Mouse (Mus musculus) hindbrain, embryonic 14.5 days (tissue): ENCODE measurements around the gene Foxl2. TPM values are rescaled to one million over a fixed set of nuclear protein-coding genes. Genes with fewer than 3 reads are reported as not detected.

Experiments
- ATAC-seq: fragments of 200-750 bp; cut with Nextera tagmentation; 2 replicates; pipeline ENCODE4 v1.8.0; 2017; ENCODE audit warnings: moderate number of reproducible peaks, mild to moderate bottlenecking, moderate TSS enrichment, moderate library complexity; ENCODE audit not compliant: low FRiP score
- DNase-seq: peaks from one replicate; pipeline ENCODE4 v3.0.0-alpha.2; 2015; ENCODE audit warnings: low spot score
- H3K27ac ChIP-seq: fragments of 300-500 bp; sonication (generic); 2 replicates; pipeline ENCODE4 v1.5.1; 2014; ENCODE audit warnings: mild to moderate bottlenecking, moderate library complexity
- H3K27me3 ChIP-seq: fragments of 300-500 bp; sonication (generic); 2 replicates; pipeline ENCODE4 v1.6.1; 2014; ENCODE audit warnings: mild to moderate bottlenecking, low read length, mixed read lengths; ENCODE audit not compliant: control insufficient read depth, insufficient read depth
- H3K36me3 ChIP-seq: fragments of 300-500 bp; sonication (generic); replicated peaks from 2 replicates; pipeline ENCODE4 v1.6.1; 2014; ENCODE audit not compliant: control insufficient read depth, insufficient read depth
- H3K4me1 ChIP-seq: fragments of 300-500 bp; sonication (generic); replicated peaks from 2 replicates; pipeline ENCODE4 v1.6.1; 2014; ENCODE audit warnings: antibody characterized with exemption, low read length, mixed read lengths; ENCODE audit not compliant: control insufficient read depth, insufficient read depth
- H3K4me2 ChIP-seq: fragments of 300-500 bp; sonication (generic); replicated peaks from 2 replicates; pipeline ENCODE4 v1.6.1; 2014; ENCODE audit warnings: mild to moderate bottlenecking, moderate library complexity
- H3K4me3 ChIP-seq: fragments of 300-500 bp; sonication (generic); replicated peaks from 2 replicates; pipeline ENCODE4 v1.5.1; 2014; ENCODE audit warnings: mild to moderate bottlenecking, low read length
- H3K9ac ChIP-seq: fragments of 300-500 bp; sonication (generic); 2 replicates; pipeline ENCODE4 v1.6.1; 2014
- H3K9me3 ChIP-seq: fragments of 300-500 bp; sonication (generic); 2 replicates; pipeline ENCODE4 v1.6.1; 2016; ENCODE audit warnings: low read length; ENCODE audit not compliant: control insufficient read depth
- WGBS: fragments of 180-500 bp; shearing (Covaris S2); extraction: QIAGEN DNeasy Blood & Tissue Kit; methylation state at CpG from one replicate; pipeline ENCODE4 v1.1.7; 2014; 5-methylcytosine and 5-hydroxymethylcytosine counted together
- polyA plus RNA-seq: library from polyadenylated mRNA; unstranded; fragments of >200 nt; fragmentation: Nextera tagmentation; extraction: Ambion mirVana; gene quantifications from 2 replicates; pipeline ENCODE4 v1.2.1, GENCODE M21; 2014

Foxl2 gene
- polyA plus RNA-seq, 1 experiment from 2014 or later, result 0.98 TPM

DNA sequence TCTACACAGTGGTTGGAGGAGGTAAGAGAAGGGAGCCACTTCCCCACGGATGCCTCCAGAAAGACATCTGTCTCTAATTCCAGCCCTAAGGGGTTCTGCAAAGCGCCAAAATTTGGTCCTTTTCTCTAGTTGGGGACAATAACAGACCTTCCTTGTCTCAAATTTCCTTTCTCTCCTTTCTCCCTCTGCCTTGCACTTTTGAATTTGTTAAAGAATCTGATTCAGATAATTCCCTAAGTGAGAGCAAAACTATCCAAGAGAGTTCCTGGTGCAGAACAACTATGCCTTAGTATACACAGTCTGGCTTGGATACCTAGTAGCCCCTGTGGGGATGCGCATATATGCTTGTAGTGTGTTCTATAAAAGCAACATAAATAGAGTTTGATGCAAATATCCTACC lies 4.8 kb downstream of the Foxl2 start:
- WGBS, result 32% methylated on average over 3 of the region's 3 CpGs
- Histone ChIP-seq H3K9ac (no peak overlapping the region), H3K36me3 (no peaks in the 10 kb centered on the region), H3K4me2 (no peak overlapping the region), H3K4me1 (peaks cover 22% of the 10 kb centered on the region), H3K27me3 (peaks cover 85% of the 10 kb centered on the region), H3K9me3 (no peaks in the 10 kb centered on the region), H3K27ac (no peak overlapping the region), H3K4me3 (no peak overlapping the region)
- DNase-seq (no peak), ATAC-seq (no peak)

- Histone ChIP-seq H3K9ac (no peak overlapping the region), H3K36me3 (no peaks in the 10 kb centered on the region), H3K27me3 (peaks cover 85% of the 10 kb centered on the region), H3K4me1 (peaks cover 19% of the 10 kb centered on the region), H3K9me3 (no peaks in the 10 kb centered on the region), H3K27ac (no peak overlapping the region), H3K4me3 (no peak overlapping the region), H3K4me2 (no peak overlapping the region)
- 33% methylated on average over 5 of the region's 5 CpGs for WGBS
- no peak for ATAC-seq
- no peak for DNase-seq
These were observed 5.3 kb downstream of the Foxl2 start for GRCm38 (mm10) chr9:98960348-98960747.

GRCm38 (mm10) chr9:98961591-98962477 lies 6.7 kb downstream of the Foxl2 start:
- H3K9ac ChIP-seq, result no peak overlapping the region
- ATAC-seq (no peak), DNase-seq (no peak)
- H3K27ac ChIP-seq, result no peak overlapping the region
- H3K4me2 ChIP-seq, result no peak overlapping the region
- H3K9me3 ChIP-seq, result no peaks in the 10 kb centered on the region
- no peak overlapping the region for H3K4me3 ChIP-seq
- WGBS, result 5% methylated on average over 22 of the region's 22 CpGs
- peaks cover 91% of the 10 kb centered on the region for H3K27me3 ChIP-seq
- peaks cover 4% of the 10 kb centered on the region; the same call in 1 of the 2 replicates for H3K4me1 ChIP-seq
- H3K36me3 ChIP-seq, result no peaks in the 10 kb centered on the region

DNA sequence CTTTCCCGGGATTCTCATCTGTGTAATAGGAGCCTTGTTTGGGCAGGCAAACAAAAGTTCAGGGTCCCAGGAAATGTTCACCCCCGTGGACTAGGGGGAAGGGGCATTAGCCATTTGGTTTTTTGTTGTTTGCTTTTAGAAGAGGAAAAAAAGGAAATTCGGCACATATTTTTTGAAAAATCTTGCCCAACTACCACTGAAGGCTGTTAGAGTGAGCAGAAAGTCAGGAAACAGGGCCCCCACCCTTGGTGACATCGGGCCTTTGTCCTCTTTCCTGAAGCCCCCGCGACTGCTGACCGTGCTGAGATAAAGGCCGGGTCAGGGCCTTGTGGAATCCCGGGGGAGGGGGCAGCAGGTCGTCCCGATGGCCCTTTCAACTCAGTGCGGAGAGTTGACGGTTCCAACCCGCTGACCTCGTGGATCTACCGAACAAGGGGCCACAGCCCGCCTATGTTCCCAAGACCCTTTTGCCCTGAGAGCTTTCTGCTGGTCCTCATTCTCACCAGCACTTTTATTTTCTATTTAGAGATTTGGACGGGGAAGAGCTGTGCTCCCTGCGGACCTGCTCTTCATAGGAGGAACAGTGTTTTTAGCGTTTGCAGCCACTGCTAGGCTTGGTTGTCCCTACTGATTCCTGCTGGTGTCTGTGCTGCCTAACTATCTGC lies 7.5 kb downstream of the Foxl2 start:
- DNase-seq, result no peak

DNA sequence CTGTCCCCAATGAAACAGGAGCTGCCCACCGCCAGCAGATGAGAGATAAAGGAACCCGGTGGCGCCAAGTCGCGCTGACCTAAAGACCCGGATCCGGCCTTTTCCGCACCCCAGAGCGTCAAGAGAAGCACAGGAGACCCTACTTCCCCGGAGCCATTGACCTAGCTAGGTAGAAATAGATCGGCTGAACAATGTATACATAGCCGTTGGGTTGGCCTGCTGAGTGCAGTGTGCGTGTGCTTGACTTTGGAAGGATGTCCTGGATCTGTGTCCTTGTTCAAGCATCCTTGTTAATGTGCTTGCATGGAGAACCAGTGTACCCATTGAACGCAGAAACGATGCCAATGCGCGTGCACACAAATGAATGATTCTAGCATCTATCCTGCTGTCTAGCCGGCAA lies 8.6 kb downstream of the Foxl2 start:
- Histone ChIP-seq H3K27me3 (peaks cover 89% of the 10 kb centered on the region), H3K36me3 (no peaks in the 10 kb centered on the region), H3K4me3 (no peak overlapping the region), H3K4me2 (no peak overlapping the region), H3K27ac (no peak overlapping the region), H3K9me3 (no peaks in the 10 kb centered on the region), H3K4me1 (peaks cover 4% of the 10 kb centered on the region; the same call in 1 of the 2 replicates), H3K9ac (no peak overlapping the region)
- no peak for DNase-seq
- WGBS, result 6% methylated on average over 18 of the region's 18 CpGs
- ATAC-seq, result no peak

More for the DNA sequence above, 7.5 kb downstream of the Foxl2 start:
- H3K9me3 ChIP-seq, result no peaks in the 10 kb centered on the region
- H3K9ac ChIP-seq, result no peak overlapping the region
- H3K27me3 ChIP-seq, result peaks cover 92% of the 10 kb centered on the region
- H3K27ac ChIP-seq, result no peak overlapping the region
- 0% methylated on average over 20 of the region's 20 CpGs for WGBS
- H3K4me1 ChIP-seq, result peaks cover 4% of the 10 kb centered on the region; the same call in 1 of the 2 replicates
- H3K4me3 ChIP-seq, result no peak overlapping the region
- H3K4me2 ChIP-seq, result no peak overlapping the region
- no peak for ATAC-seq
- H3K36me3 ChIP-seq, result no peaks in the 10 kb centered on the region

GRCm38 (mm10) chr9:98965084-98965483 lies 10.0 kb downstream of the Foxl2 start:
- DNase-seq, result peak; percentile 53
- H3K4me1 ChIP-seq, result peaks cover 4% of the 10 kb centered on the region; the same call in 1 of the 2 replicates
- H3K36me3 ChIP-seq, result no peaks in the 10 kb centered on the region
- H3K27me3 ChIP-seq, result peaks cover 89% of the 10 kb centered on the region
- peak overlapping the region; percentile 27; the same call in 1 of the 2 replicates for H3K4me2 ChIP-seq
- H3K9ac ChIP-seq, result no peak overlapping the region
- ATAC-seq, result no peak
- WGBS, result 2% methylated on average over 18 of the region's 18 CpGs
- H3K27ac ChIP-seq, result no peak overlapping the region
- H3K4me3 ChIP-seq, result no peak overlapping the region
- H3K9me3 ChIP-seq, result 0 out of 2 replicates have a peak, but pooled peaks cover 1% of the 10 kb centered on the region

DNA sequence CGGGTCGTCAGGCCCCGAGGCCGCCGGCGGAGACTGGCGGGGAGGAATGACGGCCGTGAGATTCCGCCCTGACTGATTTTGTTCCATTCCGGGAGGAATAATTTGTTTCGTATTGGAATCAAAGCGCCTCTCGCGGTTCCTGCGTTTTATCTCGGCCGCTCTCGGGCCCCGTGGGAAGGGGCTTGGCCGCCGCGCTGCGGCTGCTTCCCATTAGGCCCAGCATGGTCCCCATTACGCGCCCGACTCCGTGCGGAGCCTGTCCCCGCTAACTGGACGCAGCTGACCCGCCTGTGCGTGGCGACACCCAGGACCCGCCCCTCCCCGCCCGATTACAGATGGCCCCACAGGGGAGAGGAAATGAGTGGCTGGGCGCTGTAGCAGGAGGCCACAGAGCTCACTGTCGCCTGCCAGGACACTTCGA lies 18.0 kb downstream of the Foxl2 start:
- DNase-seq, result no peak
- under 1% methylated on average over 40 of the region's 40 CpGs for WGBS

GRCm38 (mm10) chr9:98973561-98973960 lies 18.5 kb downstream of the Foxl2 start:
- no peaks in the 10 kb centered on the region for H3K4me1 ChIP-seq
- no peak overlapping the region for H3K9ac ChIP-seq
- H3K4me3 ChIP-seq, result peak overlapping the region; percentile 26; the same call in 1 of the 2 replicates
- H3K27me3 ChIP-seq, result peaks cover 82% of the 10 kb centered on the region
- peaks cover 9% of the 10 kb centered on the region; the same call in 1 of the 2 replicates for H3K9me3 ChIP-seq
- no peak overlapping the region for H3K27ac ChIP-seq
- ATAC-seq (no peak), DNase-seq (no peak)
- peak overlapping the region; percentile 45; the same call in 1 of the 2 replicates for H3K4me2 ChIP-seq
- no peaks in the 10 kb centered on the region for H3K36me3 ChIP-seq
- 3% methylated on average over 7 of the region's 7 CpGs for WGBS

More for the DNA sequence above, 18.0 kb downstream of the Foxl2 start:
- H3K36me3 ChIP-seq, result no peaks in the 10 kb centered on the region
- ATAC-seq, result no peak
- peaks cover 9% of the 10 kb centered on the region; the same call in 1 of the 2 replicates for H3K9me3 ChIP-seq
- peak overlapping the region; percentile 45 for H3K4me2 ChIP-seq
- no peak overlapping the region for H3K27ac ChIP-seq
- H3K4me1 ChIP-seq, result no peaks in the 10 kb centered on the region
- peak overlapping the region; percentile 26 for H3K4me3 ChIP-seq
- no peak overlapping the region for H3K9ac ChIP-seq
- H3K27me3 ChIP-seq, result peaks cover 84% of the 10 kb centered on the region

- H3K4me1 ChIP-seq, result 0 out of 2 replicates have a peak, but pooled peaks cover under 1% of the 10 kb centered on the region
- no peak overlapping the region for H3K4me2 ChIP-seq
- DNase-seq (no peak), ATAC-seq (no peak)
- H3K4me3 ChIP-seq, result no peak overlapping the region
- H3K27ac ChIP-seq, result no peak overlapping the region
- no peak overlapping the region for H3K9ac ChIP-seq
- H3K27me3 ChIP-seq, result peaks cover 69% of the 10 kb centered on the region
- H3K36me3 ChIP-seq, result no peaks in the 10 kb centered on the region
- H3K9me3 ChIP-seq, result peaks cover 9% of the 10 kb centered on the region; the same call in 1 of the 2 replicates
- WGBS, result 34% methylated on average over 2 of the region's 2 CpGs
These were observed 19.8 kb downstream of the Foxl2 start for GRCm38 (mm10) chr9:98974898-98975297.
